Mouse (Mus musculus) ovary, postnatal 14 days (tissue): ENCODE results near the gene Gm21477.
"Not testable (repeated sequence)": the region's sequence is repeated elsewhere in the genome, so short reads cannot be mapped to it uniquely, and the experiment has no call there.

Experiments used
- DNase-seq: peaks from one replicate; pipeline ENCODE4 v3.0.0; 2022; ENCODE audit warnings: low spot score

Gene Gm21477

DNA sequence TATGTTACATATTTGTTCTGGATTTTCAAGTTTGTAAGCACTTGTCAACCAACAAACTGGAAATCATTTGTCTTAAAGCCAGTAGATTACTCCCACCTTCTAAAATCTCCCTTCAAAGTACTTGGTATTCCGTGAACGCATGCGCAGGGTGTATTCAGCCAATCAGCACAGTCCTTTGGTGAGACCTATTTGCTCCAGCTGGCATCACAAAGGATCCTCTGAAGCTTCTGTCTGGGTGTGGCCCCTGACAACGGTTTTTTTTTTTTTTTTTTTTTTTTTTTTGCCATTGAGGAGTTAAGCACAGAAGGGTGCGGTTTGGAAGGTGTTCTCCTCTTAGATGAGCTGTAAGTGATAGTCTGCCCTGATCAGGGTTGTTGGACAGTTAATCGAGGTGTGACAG, at the start of gene Gm21477:
Gene Gm21477 (plus strand): TSS at position 301 of the 400 bp plus-strand sequence.
- not testable (repeated sequence) for DNase-seq
